Mouse (Mus musculus) lung, embryonic 15.5 days (tissue): ENCODE measurements at regions not wholly inside any gene's neighbourhood (a gene's known extent, or its start where the extent isn't known, plus 50 kb on each side); places are given as distances from the start of the nearest gene placed in this dataset.
A peak's percentile ranks its signal among the peaks of the same experiment; 100 is the strongest.

ENCODE experiments used
- ATAC-seq: fragments of 200-750 bp; cut with Nextera tagmentation; 2 replicates; pipeline ENCODE4 v1.8.0; 2017; ENCODE audit warnings: moderate number of reproducible peaks, borderline replicate concordance; ENCODE audit not compliant: low FRiP score, low TSS enrichment; ENCODE audit errors: extremely low read depth
- H3K27ac ChIP-seq: fragments of 300-500 bp; sonication (generic); 2 replicates; pipeline ENCODE4 v1.5.1; 2015; ENCODE audit warnings: moderate library complexity, mild to moderate bottlenecking, inconsistent platforms
- H3K27me3 ChIP-seq: fragments of 300-500 bp; sonication (generic); 2 replicates; pipeline ENCODE4 v1.6.1; 2015; ENCODE audit warnings: inconsistent platforms
- H3K36me3 ChIP-seq: fragments of 300-500 bp; sonication (generic); 2 replicates; pipeline ENCODE4 v1.6.1; 2015; ENCODE audit warnings: inconsistent platforms
- H3K4me1 ChIP-seq: fragments of 300-500 bp; sonication (generic); 2 replicates; pipeline ENCODE4 v1.6.1; 2015; ENCODE audit warnings: inconsistent platforms
- H3K4me2 ChIP-seq: fragments of 300-500 bp; sonication (generic); 2 replicates; pipeline ENCODE4 v1.6.1; 2015; ENCODE audit warnings: inconsistent platforms, mild to moderate bottlenecking, moderate library complexity
- H3K4me3 ChIP-seq: fragments of 300-500 bp; sonication (generic); 2 replicates; pipeline ENCODE4 v1.5.1; 2015; ENCODE audit warnings: mild to moderate bottlenecking, inconsistent platforms
- H3K9ac ChIP-seq: fragments of 300-500 bp; sonication (generic); 2 replicates; pipeline ENCODE4 v1.6.1; 2015; ENCODE audit warnings: inconsistent platforms
- H3K9me3 ChIP-seq: fragments of 300-500 bp; sonication (generic); 2 replicates; pipeline ENCODE4 v1.6.1; 2016; ENCODE audit warnings: inconsistent platforms
- WGBS: fragments of 180-500 bp; shearing (Covaris S2); methylation state at CpG from one replicate; pipeline ENCODE4 v1.1.7; 2015; 5-methylcytosine and 5-hydroxymethylcytosine counted together

- Histone ChIP-seq H3K4me1 (0 out of 2 replicates have a peak, but pooled peaks cover 3% of the 10 kb centered on the region), H3K4me3 (no peak overlapping the region), H3K9me3 (no peaks in the 10 kb centered on the region), H3K9ac (no peak overlapping the region), H3K27me3 (no peaks in the 10 kb centered on the region), H3K4me2 (no peak overlapping the region), H3K36me3 (no peaks in the 10 kb centered on the region), H3K27ac (no peak overlapping the region)
- ATAC-seq, result no peak
- WGBS, result 31% methylated on average over 4 of the region's 4 CpGs
Measured at GRCm38 (mm10) chr7:71289702-71290101, 61.6 kb downstream of the Gm10295 start.

GRCm38 (mm10) chr7:71289266-71289665 lies 62.0 kb downstream of the Gm10295 start:
- Histone ChIP-seq H3K36me3 (no peaks in the 10 kb centered on the region), H3K27ac (no peak overlapping the region), H3K4me3 (no peak overlapping the region), H3K9me3 (no peaks in the 10 kb centered on the region), H3K9ac (no peak overlapping the region), H3K27me3 (no peaks in the 10 kb centered on the region), H3K4me2 (no peak overlapping the region), H3K4me1 (0 out of 2 replicates have a peak, but pooled peaks cover 3% of the 10 kb centered on the region)
- ATAC-seq, result no peak
- 53% methylated on average over 5 of the region's 5 CpGs for WGBS

- no peaks in the 10 kb centered on the region for H3K27me3 ChIP-seq
- H3K9ac ChIP-seq, result no peak overlapping the region
- H3K4me1 ChIP-seq, result 0 out of 2 replicates have a peak, but pooled peaks cover 3% of the 10 kb centered on the region
- H3K9me3 ChIP-seq, result no peaks in the 10 kb centered on the region
- no peak for ATAC-seq
- no peak overlapping the region for H3K4me3 ChIP-seq
- no peak overlapping the region for H3K4me2 ChIP-seq
- no peak overlapping the region for H3K27ac ChIP-seq
- 85% methylated on average over 7 of the region's 7 CpGs for WGBS
- H3K36me3 ChIP-seq, result no peaks in the 10 kb centered on the region
Measured at GRCm38 (mm10) chr7:71287441-71287840, 63.8 kb downstream of the Gm10295 start.

DNA sequence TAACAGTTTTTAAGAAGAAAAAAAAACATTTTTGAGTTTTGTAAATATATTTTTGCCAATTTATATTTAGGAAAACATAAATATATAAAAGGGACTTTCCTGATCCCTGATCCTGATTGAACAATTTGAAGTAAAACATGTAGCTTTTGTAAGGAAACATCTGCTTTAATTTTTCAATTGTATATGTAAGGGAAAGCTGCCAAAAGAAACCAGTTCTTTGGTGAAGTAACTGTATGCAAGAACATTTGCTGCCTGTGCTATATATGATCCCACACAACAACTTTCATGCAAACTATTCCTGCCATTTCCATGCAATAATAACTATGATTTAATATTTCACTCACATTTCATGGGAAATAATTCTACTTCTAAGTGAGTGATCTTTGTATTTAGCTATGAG lies 67.0 kb downstream of the Gm10295 start:
- 0 out of 2 replicates have a peak, but pooled peaks cover 2% of the 10 kb centered on the region for H3K4me1 ChIP-seq
- no peak overlapping the region for H3K4me3 ChIP-seq
- H3K36me3 ChIP-seq, result no peaks in the 10 kb centered on the region
- H3K27ac ChIP-seq, result no peak overlapping the region
- no peak for ATAC-seq
- H3K4me2 ChIP-seq, result no peak overlapping the region
- no peak overlapping the region for H3K9ac ChIP-seq
- H3K9me3 ChIP-seq, result no peaks in the 10 kb centered on the region
- H3K27me3 ChIP-seq, result no peaks in the 10 kb centered on the region

DNA sequence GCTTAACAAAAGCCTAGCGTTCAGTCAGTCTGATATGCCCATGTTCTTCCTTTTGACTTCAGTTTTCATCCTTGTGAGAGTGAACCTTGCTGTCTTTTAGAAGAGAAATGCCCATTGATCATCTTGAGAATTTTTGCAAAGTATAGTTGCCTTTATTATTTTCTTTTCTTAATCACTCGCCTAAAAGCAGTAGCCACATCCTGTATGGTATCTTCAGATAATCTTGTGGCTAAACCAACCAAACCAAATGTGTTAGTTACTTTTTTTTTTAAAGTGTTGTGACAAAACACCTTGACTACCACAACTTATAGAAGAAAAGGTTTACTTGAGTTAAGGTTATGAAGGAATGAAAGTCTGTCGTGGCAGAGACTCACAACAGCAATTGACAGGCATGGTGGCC lies 67.9 kb downstream of the Gm10295 start:
- ATAC-seq, result no peak
- Histone ChIP-seq H3K9me3 (no peaks in the 10 kb centered on the region), H3K4me3 (no peak overlapping the region), H3K9ac (no peak overlapping the region), H3K27me3 (no peaks in the 10 kb centered on the region), H3K4me1 (no peaks in the 10 kb centered on the region), H3K36me3 (no peaks in the 10 kb centered on the region), H3K27ac (no peak overlapping the region), H3K4me2 (no peak overlapping the region)
- 91% methylated on average over 3 of the region's 3 CpGs for WGBS

GRCm38 (mm10) chr7:71266101-71266500 lies 85.2 kb downstream of the Gm10295 start:
- ATAC-seq, result no peak
- no peak overlapping the region for H3K4me2 ChIP-seq
- no peaks in the 10 kb centered on the region for H3K9me3 ChIP-seq
- H3K4me1 ChIP-seq, result peaks cover 4% of the 10 kb centered on the region; the same call in 1 of the 2 replicates
- no peak overlapping the region for H3K27ac ChIP-seq
- no peaks in the 10 kb centered on the region for H3K36me3 ChIP-seq
- no peak overlapping the region for H3K9ac ChIP-seq
- WGBS, result 76% methylated on average over 8 of the region's 8 CpGs
- H3K4me3 ChIP-seq, result no peak overlapping the region
- H3K27me3 ChIP-seq, result no peaks in the 10 kb centered on the region

DNA sequence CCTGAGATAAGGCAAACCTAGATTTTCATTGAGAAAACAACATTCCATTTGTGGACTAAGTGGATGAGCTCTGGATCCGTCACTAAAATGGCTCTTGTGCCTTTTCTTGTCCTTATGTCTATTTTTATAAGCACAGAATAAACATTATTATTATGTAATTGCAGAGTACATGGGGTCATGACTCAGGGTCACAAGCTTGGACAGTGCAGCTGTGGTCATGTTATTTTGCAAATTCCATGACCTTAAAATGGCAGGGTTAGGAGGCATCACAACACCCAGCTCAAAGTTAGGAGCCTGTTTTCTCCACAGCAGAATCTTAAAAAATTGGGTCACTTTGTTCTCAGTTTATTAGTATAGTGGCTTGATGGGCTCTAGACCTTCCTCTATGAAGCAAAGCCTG lies 87.2 kb downstream of the Gm10295 start:
- Histone ChIP-seq H3K4me3 (no peak overlapping the region), H3K9ac (no peak overlapping the region), H3K27ac (no peak overlapping the region), H3K27me3 (no peaks in the 10 kb centered on the region), H3K4me2 (no peak overlapping the region), H3K36me3 (no peaks in the 10 kb centered on the region), H3K9me3 (no peaks in the 10 kb centered on the region), H3K4me1 (peaks cover 4% of the 10 kb centered on the region; the same call in 1 of the 2 replicates)
- no peak for ATAC-seq
- WGBS, result 45% methylated on average over 1 of the region's 1 CpGs

DNA sequence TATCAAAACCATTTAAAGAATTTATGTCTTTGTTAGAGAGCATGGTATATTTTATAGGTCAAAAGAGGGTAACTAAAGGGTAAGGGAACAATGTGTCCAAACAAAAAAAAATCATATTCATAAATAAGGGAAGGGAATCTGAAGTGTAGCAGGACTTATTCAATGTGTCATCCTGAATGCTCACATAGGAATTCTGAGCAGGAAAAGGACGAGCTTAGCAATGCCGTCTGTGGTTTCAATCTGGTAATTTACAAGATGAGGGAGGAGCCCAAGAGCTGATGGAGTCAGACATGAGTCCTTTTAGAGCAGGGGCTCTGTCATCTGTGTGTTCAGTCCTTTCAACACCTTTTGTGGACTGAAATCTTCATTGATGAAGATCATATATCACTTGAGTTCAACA lies 101.6 kb downstream of the Gm10295 start:
- no peaks in the 10 kb centered on the region for H3K27me3 ChIP-seq
- H3K9me3 ChIP-seq, result no peaks in the 10 kb centered on the region
- no peak overlapping the region for H3K9ac ChIP-seq
- no peak overlapping the region for H3K27ac ChIP-seq
- H3K4me1 ChIP-seq, result no peaks in the 10 kb centered on the region
- 40% methylated on average over 2 of the region's 2 CpGs for WGBS
- ATAC-seq, result no peak
- no peak overlapping the region for H3K4me3 ChIP-seq
- no peak overlapping the region for H3K4me2 ChIP-seq
- H3K36me3 ChIP-seq, result no peaks in the 10 kb centered on the region

GRCm38 (mm10) chr7:71249216-71249615 lies 102.1 kb downstream of the Gm10295 start:
- H3K27ac ChIP-seq, result no peak overlapping the region
- H3K27me3 ChIP-seq, result no peaks in the 10 kb centered on the region
- no peaks in the 10 kb centered on the region for H3K9me3 ChIP-seq
- H3K36me3 ChIP-seq, result no peaks in the 10 kb centered on the region
- no peak overlapping the region for H3K9ac ChIP-seq
- ATAC-seq, result peak; percentile 73
- H3K4me1 ChIP-seq, result no peaks in the 10 kb centered on the region
- no peak overlapping the region for H3K4me2 ChIP-seq
- WGBS, result 25% methylated on average over 5 of the region's 5 CpGs
- H3K4me3 ChIP-seq, result no peak overlapping the region

- WGBS, result 72% methylated on average over 5 of the region's 5 CpGs
Measured at GRCm38 (mm10) chr7:71247922-71248321, 103.4 kb downstream of the Gm10295 start.

DNA sequence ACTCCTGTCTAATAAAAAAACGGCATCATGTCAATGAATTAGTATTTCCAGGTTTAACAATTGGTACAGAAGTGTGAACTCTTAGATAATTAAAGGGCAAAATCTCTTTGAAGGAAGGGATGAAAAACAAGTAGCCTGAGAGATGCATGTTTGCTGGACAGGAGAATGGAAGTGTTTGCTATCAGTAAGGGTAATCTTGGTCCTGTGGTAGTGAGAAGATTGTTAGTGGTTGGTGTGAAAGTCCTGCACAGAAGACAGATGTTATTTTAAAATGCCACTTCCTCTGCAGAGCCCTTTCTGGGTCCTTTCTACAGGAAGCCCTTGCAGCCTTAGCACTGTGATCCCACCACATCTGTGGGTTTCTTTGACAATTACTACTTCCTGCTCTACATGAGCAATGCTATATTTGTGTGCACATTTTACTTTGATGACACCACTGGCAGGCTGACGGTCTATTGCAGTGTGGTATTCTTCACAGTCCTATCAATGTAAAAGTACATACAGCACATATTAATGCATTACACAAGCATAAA lies 108.8 kb downstream of the Gm10295 start:
- 67% methylated on average over 2 of the region's 2 CpGs for WGBS
- no peak overlapping the region for H3K4me3 ChIP-seq
- H3K4me2 ChIP-seq, result no peak overlapping the region
- peaks cover 5% of the 10 kb centered on the region; the same call in 1 of the 2 replicates for H3K4me1 ChIP-seq
- no peak for ATAC-seq
- H3K9me3 ChIP-seq, result no peaks in the 10 kb centered on the region
- H3K36me3 ChIP-seq, result no peaks in the 10 kb centered on the region
- no peaks in the 10 kb centered on the region for H3K27me3 ChIP-seq
- no peak overlapping the region for H3K9ac ChIP-seq
- H3K27ac ChIP-seq, result no peak overlapping the region

More at GRCm38 (mm10) chr7:71247922-71248321, 103.4 kb downstream of the Gm10295 start:
- no peak overlapping the region for H3K4me2 ChIP-seq
- H3K27me3 ChIP-seq, result no peaks in the 10 kb centered on the region
- H3K9ac ChIP-seq, result no peak overlapping the region
- ATAC-seq, result no peak
- H3K4me1 ChIP-seq, result no peaks in the 10 kb centered on the region
- H3K27ac ChIP-seq, result no peak overlapping the region
- H3K9me3 ChIP-seq, result no peaks in the 10 kb centered on the region
- H3K4me3 ChIP-seq, result no peak overlapping the region
- no peaks in the 10 kb centered on the region for H3K36me3 ChIP-seq

- Histone ChIP-seq H3K4me2 (no peak overlapping the region), H3K9ac (no peak overlapping the region), H3K9me3 (no peaks in the 10 kb centered on the region), H3K27me3 (no peaks in the 10 kb centered on the region), H3K4me1 (peaks cover 27% of the 10 kb centered on the region), H3K27ac (no peak overlapping the region), H3K36me3 (no peaks in the 10 kb centered on the region), H3K4me3 (no peak overlapping the region)
- 55% methylated on average over 3 of the region's 3 CpGs for WGBS
- ATAC-seq, result no peak
Measured at GRCm38 (mm10) chr7:71239207-71239606, 112.1 kb downstream of the Gm10295 start.

DNA sequence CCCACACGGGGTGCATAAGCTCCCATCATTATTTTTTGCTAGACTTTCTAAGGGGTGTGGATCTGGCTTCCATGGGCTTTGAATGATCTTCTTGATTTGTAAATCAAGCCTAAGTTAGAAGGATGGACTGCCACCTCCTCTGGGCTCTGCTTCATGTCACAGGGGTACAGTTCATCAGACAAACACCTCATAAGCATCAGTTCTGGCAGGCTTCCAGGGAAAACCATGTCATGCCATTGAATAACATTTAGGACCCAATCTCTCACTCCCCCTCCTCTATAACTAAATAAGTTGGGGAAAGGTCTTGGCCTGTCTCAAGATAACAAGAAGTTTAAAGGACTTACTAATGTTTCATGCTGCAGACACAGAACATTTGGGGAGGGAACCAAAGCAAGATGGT lies 115.0 kb downstream of the Gm10295 start:
- H3K27me3 ChIP-seq, result no peaks in the 10 kb centered on the region
- no peaks in the 10 kb centered on the region for H3K36me3 ChIP-seq
- peak; percentile 50; the same call in 1 of the 2 replicates for ATAC-seq
- H3K27ac ChIP-seq, result peak overlapping the region; percentile 69
- H3K9ac ChIP-seq, result no peak overlapping the region
- no peak overlapping the region for H3K4me2 ChIP-seq
- H3K4me3 ChIP-seq, result no peak overlapping the region
- no peaks in the 10 kb centered on the region for H3K9me3 ChIP-seq
- H3K4me1 ChIP-seq, result peaks cover 54% of the 10 kb centered on the region
- 16% methylated on average over 1 of the region's 1 CpGs for WGBS
